Mouse (Mus musculus) CD4-positive helper T cell, adult 2 months (primary cell): Measurements from ENCODE around the gene Armh2.

Experiments used
- DNase-seq: peaks from one replicate; pipeline ENCODE4 v3.0.0-alpha.2; 2012; ENCODE audit warnings: low read depth, missing footprints, low spot score

The Armh2 gene

GRCm38 (mm10) chr13:24741028-24741427 is at the start of gene Armh2:
Armh2 (plus strand) TSS chr13:24741232.
- DNase-seq = no peak

GRCm38 (mm10) chr13:24693312-24693711 is 47.7 kb upstream of the Armh2 start:
- no peak for DNase-seq

GRCm38 (mm10) chr13:24698746-24699145 is 42.3 kb upstream of the Armh2 start:
- DNase-seq = no peak

GRCm38 (mm10) chr13:24702128-24702527 is 38.9 kb upstream of the Armh2 start:
- DNase-seq = no peak

- no peak for DNase-seq
Measured at GRCm38 (mm10) chr13:24709656-24710396, 31.2 kb upstream of the Armh2 start.

GRCm38 (mm10) chr13:24710968-24711367 is 30.1 kb upstream of the Armh2 start:
- DNase-seq = no peak

- no peak for DNase-seq
Measured at GRCm38 (mm10) chr13:24712581-24713130, 28.4 kb upstream of the Armh2 start.

GRCm38 (mm10) chr13:24713434-24714000 is 27.5 kb upstream of the Armh2 start:
- DNase-seq = peak; percentile 66

GRCm38 (mm10) chr13:24714360-24714885 is 26.6 kb upstream of the Armh2 start:
- DNase-seq = no peak

GRCm38 (mm10) chr13:24715601-24716000 is 25.4 kb upstream of the Armh2 start:
- DNase-seq = no peak

GRCm38 (mm10) chr13:24716441-24716840 is 24.6 kb upstream of the Armh2 start:
- no peak for DNase-seq

GRCm38 (mm10) chr13:24717677-24718076 is 23.4 kb upstream of the Armh2 start:
- no peak for DNase-seq

GRCm38 (mm10) chr13:24721502-24721901 is 19.5 kb upstream of the Armh2 start:
- no peak for DNase-seq

GRCm38 (mm10) chr13:24723699-24724394 is 17.2 kb upstream of the Armh2 start:
- DNase-seq = no peak

GRCm38 (mm10) chr13:24724395-24724759 is 16.7 kb upstream of the Armh2 start:
- no peak for DNase-seq

GRCm38 (mm10) chr13:24729128-24729527 is 11.9 kb upstream of the Armh2 start:
- DNase-seq = no peak

GRCm38 (mm10) chr13:24734502-24734901 is 6.5 kb upstream of the Armh2 start:
- no peak for DNase-seq

- DNase-seq = no peak
Measured at GRCm38 (mm10) chr13:24735608-24736131, 5.4 kb upstream of the Armh2 start.

- no peak for DNase-seq
Measured at GRCm38 (mm10) chr13:24747823-24748222, 6.8 kb downstream of the Armh2 start.

GRCm38 (mm10) chr13:24750807-24751206 is 9.8 kb downstream of the Armh2 start:
- no peak for DNase-seq

- DNase-seq = no peak
Measured at GRCm38 (mm10) chr13:24751396-24751795, 10.4 kb downstream of the Armh2 start.

- no peak for DNase-seq
Measured at GRCm38 (mm10) chr13:24756756-24757155, 15.7 kb downstream of the Armh2 start.
